Mouse (Mus musculus): ENCODE data around the gene Rmnd5b.
A peak's percentile ranks its signal among the peaks of the same experiment; 100 is the strongest.
"Not testable (repeated sequence)": the region's sequence is repeated elsewhere in the genome, so short reads cannot be mapped to it uniquely, and the experiment has no call there.

Gene Rmnd5b

GRCm38 (mm10) chr11:51635525-51636322 lies at the start of gene Rmnd5b:
Rmnd5b (minus strand) TSS chr11:51635896.
- peak; percentile 93 for DNase-seq (ENCODE audit: low read depth)

GRCm38 (mm10) chr11:51681976-51682374 lies 46.3 kb upstream of the Rmnd5b start:
- DNase-seq (ENCODE audit: low read depth): no peak

- peak; percentile 94 for DNase-seq (ENCODE audit: low read depth)
Measured at GRCm38 (mm10) chr11:51681324-51681975, 45.8 kb upstream of the Rmnd5b start.

GRCm38 (mm10) chr11:51679466-51679865 lies 43.8 kb upstream of the Rmnd5b start:
- DNase-seq (ENCODE audit: low read depth): no peak

GRCm38 (mm10) chr11:51677737-51678418 lies 42.2 kb upstream of the Rmnd5b start:
- DNase-seq (ENCODE audit: low read depth): no peak

- no peak for DNase-seq (ENCODE audit: low read depth)
Measured at GRCm38 (mm10) chr11:51675386-51675785, 39.7 kb upstream of the Rmnd5b start.

GRCm38 (mm10) chr11:51673291-51673690 lies 37.6 kb upstream of the Rmnd5b start:
- DNase-seq (ENCODE audit: low read depth): no peak

GRCm38 (mm10) chr11:51671376-51671775 lies 35.7 kb upstream of the Rmnd5b start:
- DNase-seq (ENCODE audit: low read depth): no peak

- no peak for DNase-seq (ENCODE audit: low read depth)
Measured at GRCm38 (mm10) chr11:51670846-51671245, 35.1 kb upstream of the Rmnd5b start.

- DNase-seq (ENCODE audit: low read depth): not testable (repeated sequence)
Measured at GRCm38 (mm10) chr11:51664747-51665146, 29.1 kb upstream of the Rmnd5b start.

- no peak for DNase-seq (ENCODE audit: low read depth)
Measured at GRCm38 (mm10) chr11:51662632-51663031, 26.9 kb upstream of the Rmnd5b start.

- no peak for DNase-seq (ENCODE audit: low read depth)
Measured at GRCm38 (mm10) chr11:51661867-51662365, 26.2 kb upstream of the Rmnd5b start.

GRCm38 (mm10) chr11:51658705-51659104 lies 23.0 kb upstream of the Rmnd5b start:
- DNase-seq (ENCODE audit: low read depth): no peak

- no peak for DNase-seq (ENCODE audit: low read depth)
Measured at GRCm38 (mm10) chr11:51658291-51658690, 22.6 kb upstream of the Rmnd5b start.

GRCm38 (mm10) chr11:51656798-51657521 lies 21.3 kb upstream of the Rmnd5b start:
- DNase-seq (ENCODE audit: low read depth): no peak

- no peak for DNase-seq (ENCODE audit: low read depth)
Measured at GRCm38 (mm10) chr11:51654891-51655290, 19.2 kb upstream of the Rmnd5b start.

- no peak for DNase-seq (ENCODE audit: low read depth)
Measured at GRCm38 (mm10) chr11:51653736-51654135, 18.0 kb upstream of the Rmnd5b start.

- DNase-seq (ENCODE audit: low read depth): no peak
Measured at GRCm38 (mm10) chr11:51652889-51653418, 17.3 kb upstream of the Rmnd5b start.

- DNase-seq (ENCODE audit: low read depth): peak; percentile 87
Measured at GRCm38 (mm10) chr11:51650691-51651515, 15.2 kb upstream of the Rmnd5b start, which contains the start of the genes N4bp3 and D930048N14Rik. N4bp3 (minus strand) TSS chr11:51650842. D930048N14Rik (plus strand) TSS chr11:51650954.

- no peak for DNase-seq (ENCODE audit: low read depth)
Measured at GRCm38 (mm10) chr11:51650261-51650660, 14.6 kb upstream of the Rmnd5b start.

- DNase-seq (ENCODE audit: low read depth): peak; percentile 64
Measured at GRCm38 (mm10) chr11:51649889-51650199, 14.1 kb upstream of the Rmnd5b start.
